Mouse (Mus musculus) lung, adult 2 months (tissue): ENCODE measurements around the gene Prkar2a.

Experiments
- CTCF ChIP-seq: fragments of 200-500 bp; IDR thresholded peaks from 2 replicates; pipeline ENCODE4 v1.5.1; 2011; ENCODE audit warnings: mild to moderate bottlenecking, low read length, control low read depth; ENCODE audit not compliant: insufficient read depth
- POLR2A ChIP-seq: fragments of 200-500 bp; IDR thresholded peaks from 2 replicates; pipeline ENCODE4 v1.6.1; 2011; ENCODE audit warnings: low read depth, mild to moderate bottlenecking, control low read depth, low read length, borderline replicate concordance; ENCODE audit errors: extremely low read depth

DNA sequence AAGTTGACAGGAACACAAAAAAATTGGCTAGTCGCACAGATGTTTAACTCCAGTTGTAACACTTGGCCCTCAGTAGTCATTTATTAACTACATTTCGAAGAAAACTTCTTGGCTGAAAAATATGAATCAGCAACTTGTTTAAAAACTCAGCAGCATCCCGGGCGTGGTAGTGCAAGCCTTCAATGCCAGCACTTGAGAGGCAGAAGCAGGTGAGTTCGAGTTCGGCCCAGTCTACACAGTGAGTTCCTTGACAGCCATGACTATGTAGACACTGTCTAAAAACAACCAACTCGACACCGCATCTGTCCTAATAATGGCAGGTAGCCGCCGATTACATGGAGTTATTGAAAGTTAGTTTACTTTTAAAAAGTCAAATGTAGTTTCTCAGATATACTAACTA is 40.9 kb upstream of the Prkar2a start:
- TF ChIP-seq CTCF (no peak), POLR2A (no peak)
